Mouse (Mus musculus) embryonic facial prominence, embryonic 15.5 days (tissue): ENCODE results near the gene Usp43. TPM values are rescaled to one million over a fixed set of nuclear protein-coding genes. Genes with fewer than 3 reads are reported as not detected.

Experiments
- ATAC-seq: fragments of 200-750 bp; cut with Nextera tagmentation; 2 replicates; pipeline ENCODE4 v1.8.0; 2017; ENCODE audit warnings: low read depth, moderate TSS enrichment; ENCODE audit not compliant: insufficient number of reproducible peaks, low FRiP score, low TSS enrichment
- H3K27ac ChIP-seq: fragments of 300-500 bp; sonication (generic); replicated peaks from 2 replicates; pipeline ENCODE4 v1.5.1; 2015; ENCODE audit warnings: mild to moderate bottlenecking, inconsistent platforms
- H3K27me3 ChIP-seq: fragments of 300-500 bp; sonication (generic); 2 replicates; pipeline ENCODE4 v1.6.1; 2015; ENCODE audit warnings: inconsistent platforms
- H3K36me3 ChIP-seq: fragments of 300-500 bp; sonication (generic); 2 replicates; pipeline ENCODE4 v1.6.1; 2015; ENCODE audit warnings: mild to moderate bottlenecking, inconsistent platforms
- H3K4me1 ChIP-seq: fragments of 300-500 bp; sonication (generic); 2 replicates; pipeline ENCODE4 v1.6.1; 2015; ENCODE audit warnings: inconsistent platforms
- H3K4me2 ChIP-seq: fragments of 300-500 bp; sonication (generic); replicated peaks from 2 replicates; pipeline ENCODE4 v1.6.1; 2015; ENCODE audit warnings: mild to moderate bottlenecking, inconsistent platforms
- H3K4me3 ChIP-seq: fragments of 300-500 bp; sonication (generic); replicated peaks from 2 replicates; pipeline ENCODE4 v1.5.1; 2015; ENCODE audit warnings: mild to moderate bottlenecking, inconsistent platforms
- H3K9ac ChIP-seq: fragments of 300-500 bp; sonication (generic); 2 replicates; pipeline ENCODE4 v1.6.1; 2015; ENCODE audit warnings: inconsistent platforms
- H3K9me3 ChIP-seq: fragments of 300-500 bp; sonication (generic); replicated peaks from 2 replicates; pipeline ENCODE4 v1.6.1; 2016; ENCODE audit warnings: inconsistent platforms
- WGBS: fragments of 180-500 bp; shearing (Covaris S2); methylation state at CpG from one replicate; pipeline ENCODE4 v1.1.7; 2015; 5-methylcytosine and 5-hydroxymethylcytosine counted together
- polyA plus RNA-seq: library from polyadenylated mRNA; unstranded; fragments of >200 nt; fragmentation: Nextera tagmentation; extraction: Ambion mirVana; gene quantifications from 2 replicates; pipeline ENCODE4 v1.2.1, GENCODE M21; 2015

The Usp43 gene
- polyA plus RNA-seq = 2.1 and 3.6 TPM in 2 replicates

- Histone ChIP-seq H3K4me3 (peak within 1 kb of the TSS; percentile 70), H3K9me3 (no peaks in the 10 kb centered on the region), H3K27ac (peak within 1 kb of the TSS; percentile 78), H3K4me1 (peaks cover 19% of the 10 kb centered on the region), H3K36me3 (no peaks in the 10 kb centered on the region), H3K9ac (peak within 1 kb of the TSS; percentile 47), H3K4me2 (peak within 1 kb of the TSS; percentile 100), H3K27me3 (peaks cover 21% of the 10 kb centered on the region)
- peak; percentile 75 for ATAC-seq
- WGBS = under 1% methylated on average over 80 of the region's 80 CpGs
Measured at GRCm38 (mm10) chr11:67921827-67922754, at the start of gene Usp43. TSS of gene Usp43 (minus strand) at chr11:67922153.

GRCm38 (mm10) chr11:67967831-67968230, 45.9 kb upstream of the Usp43 start:
- no peak overlapping the region for H3K9ac ChIP-seq
- no peak for ATAC-seq

DNA sequence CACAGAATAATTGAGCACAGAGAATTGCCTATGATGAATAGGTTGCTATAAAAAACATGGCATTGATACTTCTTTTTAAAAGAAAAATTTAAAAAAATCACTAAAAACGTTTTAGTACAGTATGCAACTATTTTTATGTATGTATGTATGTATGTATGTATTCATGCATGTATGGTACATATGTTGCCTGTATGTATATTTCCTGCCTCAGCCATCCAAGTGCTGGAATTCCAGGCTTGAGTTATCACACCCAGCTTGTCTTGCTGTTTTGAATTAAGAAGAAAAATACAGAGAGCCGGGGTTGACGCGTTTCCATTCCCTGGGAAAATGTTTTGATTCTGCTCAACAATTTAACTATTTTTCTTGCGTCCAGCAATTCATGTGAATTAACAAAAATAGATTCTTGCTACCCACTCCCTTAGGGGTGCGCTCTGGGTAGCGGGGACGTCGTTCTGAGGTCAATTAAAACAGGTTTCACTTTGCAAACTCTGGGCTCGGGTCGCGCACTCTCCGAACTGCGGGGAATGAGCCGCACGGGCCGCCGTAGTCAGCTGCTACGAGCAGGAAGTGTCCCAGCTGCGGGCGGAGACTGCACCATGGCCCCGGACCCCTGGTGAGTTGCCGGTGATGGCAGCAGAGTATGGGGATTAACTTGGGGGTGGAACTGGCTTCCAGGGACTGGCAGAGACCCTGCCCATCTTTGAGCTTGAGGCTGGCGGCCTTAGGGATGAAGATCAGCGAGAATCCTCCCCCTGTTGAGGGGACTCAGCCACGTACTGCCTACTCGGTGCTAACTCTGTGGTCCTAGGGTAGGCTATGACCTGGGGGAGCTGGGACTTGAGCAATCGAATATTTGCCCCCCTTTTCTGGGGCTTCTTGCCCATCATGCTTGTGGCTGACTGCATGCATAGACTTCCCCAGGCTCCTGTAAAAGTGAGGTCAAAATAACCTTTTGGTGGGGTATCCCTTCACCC, 44.2 kb upstream of the Usp43 start, which contains the start of gene Stx8:
TSS of gene Stx8 (plus strand) at position 289 of the 974 bp plus-strand sequence.
- peaks cover 19% of the 10 kb centered on the region for H3K4me1 ChIP-seq
- H3K27me3 ChIP-seq = no peaks in the 10 kb centered on the region
- no peaks in the 10 kb centered on the region for H3K36me3 ChIP-seq
- H3K27ac ChIP-seq = 0 out of 2 replicates have a peak within 1 kb of the TSS, but pooled peaks have one; percentile 9
- no peaks in the 10 kb centered on the region for H3K9me3 ChIP-seq
- H3K4me3 ChIP-seq = peak within 1 kb of the TSS; percentile 66
- peak within 1 kb of the TSS; percentile 72 for H3K4me2 ChIP-seq
- WGBS = under 1% methylated on average over 28 of the region's 28 CpGs
- ATAC-seq = peak; percentile 82
- peak within 1 kb of the TSS; percentile 59 for H3K9ac ChIP-seq

More at GRCm38 (mm10) chr11:67967831-67968230, 45.9 kb upstream of the Usp43 start:
- Histone ChIP-seq H3K4me3 (no peak overlapping the region), H3K27me3 (no peaks in the 10 kb centered on the region), H3K4me2 (no peak overlapping the region; the same call in 1 of the 2 replicates), H3K9me3 (no peaks in the 10 kb centered on the region), H3K27ac (no peak overlapping the region), H3K4me1 (peaks cover 22% of the 10 kb centered on the region), H3K36me3 (no peaks in the 10 kb centered on the region)
- 52% methylated on average over 11 of the region's 11 CpGs for WGBS

GRCm38 (mm10) chr11:67965242-67965883, 43.4 kb upstream of the Usp43 start, which contains the start of gene Cfap52:
TSS of gene Cfap52 (minus strand) at chr11:67965651.
- Histone ChIP-seq H3K9ac (peak within 1 kb of the TSS; percentile 59), H3K9me3 (no peaks in the 10 kb centered on the region), H3K4me3 (peak within 1 kb of the TSS; percentile 66), H3K36me3 (no peaks in the 10 kb centered on the region), H3K4me1 (peaks cover 19% of the 10 kb centered on the region), H3K4me2 (peak within 1 kb of the TSS; percentile 72), H3K27ac (0 out of 2 replicates have a peak within 1 kb of the TSS, but pooled peaks have one; percentile 9), H3K27me3 (no peaks in the 10 kb centered on the region)
- WGBS = 8% methylated on average over 15 of the region's 15 CpGs
- ATAC-seq = peak; percentile 29; the same call in 1 of the 2 replicates

GRCm38 (mm10) chr11:67964110-67964509, 42.2 kb upstream of the Usp43 start:
- H3K4me3 ChIP-seq = no peak overlapping the region
- H3K4me1 ChIP-seq = peaks cover 19% of the 10 kb centered on the region
- WGBS = 64% methylated on average over 6 of the region's 6 CpGs
- no peak overlapping the region for H3K4me2 ChIP-seq
- no peak overlapping the region for H3K27ac ChIP-seq
- no peaks in the 10 kb centered on the region for H3K27me3 ChIP-seq
- no peak for ATAC-seq
- no peak overlapping the region for H3K9ac ChIP-seq
- no peaks in the 10 kb centered on the region for H3K36me3 ChIP-seq
- H3K9me3 ChIP-seq = no peaks in the 10 kb centered on the region

DNA sequence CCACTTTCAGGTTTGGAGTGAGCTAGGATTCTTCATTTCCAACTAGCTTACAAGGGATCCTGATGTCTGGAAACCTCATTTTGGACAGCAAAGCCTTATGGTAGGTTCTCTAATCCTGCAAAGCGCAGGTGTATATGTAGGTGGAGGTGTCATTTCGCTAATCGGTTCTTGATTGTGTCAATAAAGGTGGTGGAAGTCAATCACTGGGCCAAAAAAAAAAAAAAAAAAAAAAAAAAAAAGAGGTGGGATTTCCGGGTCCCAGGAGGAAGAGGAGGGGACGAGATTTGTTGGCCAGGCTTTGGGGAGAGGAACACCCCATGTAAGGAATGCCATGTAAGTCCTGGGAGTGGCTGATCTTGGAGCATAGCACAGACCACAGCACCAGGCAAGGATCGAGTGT, 32.5 kb upstream of the Usp43 start:
- no peak overlapping the region for H3K4me3 ChIP-seq
- H3K36me3 ChIP-seq = no peaks in the 10 kb centered on the region
- H3K27ac ChIP-seq = no peak overlapping the region
- H3K4me2 ChIP-seq = no peak overlapping the region
- WGBS = 83% methylated on average over 6 of the region's 6 CpGs
- 0 out of 2 replicates have a peak, but pooled peaks cover 1% of the 10 kb centered on the region for H3K4me1 ChIP-seq
- H3K9me3 ChIP-seq = no peaks in the 10 kb centered on the region
- H3K9ac ChIP-seq = no peak overlapping the region
- H3K27me3 ChIP-seq = no peaks in the 10 kb centered on the region
- ATAC-seq = no peak

- Histone ChIP-seq H3K27me3 (no peaks in the 10 kb centered on the region), H3K4me3 (no peak overlapping the region), H3K36me3 (no peaks in the 10 kb centered on the region), H3K9me3 (no peaks in the 10 kb centered on the region), H3K4me1 (peaks cover 7% of the 10 kb centered on the region; the same call in 1 of the 2 replicates), H3K4me2 (no peak overlapping the region), H3K27ac (no peak overlapping the region), H3K9ac (no peak overlapping the region)
- 82% methylated on average over 5 of the region's 5 CpGs for WGBS
- ATAC-seq = no peak
Measured at GRCm38 (mm10) chr11:67953604-67954003, 31.7 kb upstream of the Usp43 start.

DNA sequence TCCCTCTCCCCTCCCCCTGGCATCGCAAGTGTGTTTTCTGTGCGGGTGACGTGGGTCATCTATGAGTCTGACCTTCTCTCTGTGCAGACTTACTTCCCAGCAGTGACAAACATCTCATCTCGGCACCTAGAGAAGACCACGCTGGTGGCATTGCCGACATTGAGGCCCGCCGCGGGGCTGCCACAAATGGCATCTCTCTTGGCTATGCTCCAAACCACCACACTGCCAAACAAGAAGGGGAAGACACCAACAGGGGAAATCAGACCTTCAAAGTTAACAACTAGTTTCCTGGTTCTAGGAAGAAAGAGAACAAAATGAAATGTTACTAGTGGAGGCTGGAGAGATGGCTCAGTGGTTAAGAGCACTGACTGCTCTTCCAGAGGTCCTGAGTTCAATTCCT, 27.5 kb upstream of the Usp43 start:
- Histone ChIP-seq H3K4me1 (peaks cover 11% of the 10 kb centered on the region; the same call in 1 of the 2 replicates), H3K9me3 (no peaks in the 10 kb centered on the region), H3K36me3 (no peaks in the 10 kb centered on the region), H3K4me3 (no peak overlapping the region), H3K27me3 (no peaks in the 10 kb centered on the region), H3K4me2 (no peak overlapping the region), H3K9ac (no peak overlapping the region), H3K27ac (no peak overlapping the region)
- ATAC-seq = no peak
- WGBS = 58% methylated on average over 9 of the region's 9 CpGs

DNA sequence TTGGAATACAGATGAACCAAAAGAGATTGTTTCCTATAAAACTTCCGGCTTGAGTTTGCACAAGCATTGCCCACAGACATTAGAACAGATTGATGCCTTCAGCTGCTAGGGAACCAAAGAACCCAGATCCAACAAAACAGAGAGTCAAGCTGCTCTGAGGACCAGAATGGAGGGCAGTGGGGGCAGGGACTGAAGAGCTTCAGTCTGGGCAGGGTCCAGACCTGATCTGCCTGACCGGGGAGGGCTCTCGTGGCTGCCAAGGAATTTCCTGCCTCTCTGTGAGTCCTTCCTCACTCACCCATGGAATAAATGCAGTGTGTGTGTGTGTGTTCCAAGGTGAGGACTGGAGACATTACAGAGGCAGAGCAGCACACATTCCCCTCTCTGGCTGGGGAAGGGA, 26.3 kb upstream of the Usp43 start:
- no peak overlapping the region for H3K27ac ChIP-seq
- WGBS = 37% methylated on average over 3 of the region's 3 CpGs

GRCm38 (mm10) chr11:67932156-67932555, 10.2 kb upstream of the Usp43 start:
- no peaks in the 10 kb centered on the region for H3K4me1 ChIP-seq
- no peak overlapping the region for H3K4me3 ChIP-seq
- H3K9me3 ChIP-seq = no peaks in the 10 kb centered on the region
- no peak overlapping the region for H3K9ac ChIP-seq
- no peak overlapping the region for H3K27ac ChIP-seq
- ATAC-seq = no peak
- H3K36me3 ChIP-seq = no peaks in the 10 kb centered on the region
- WGBS = 90% methylated on average over 3 of the region's 3 CpGs
- H3K27me3 ChIP-seq = no peaks in the 10 kb centered on the region
- H3K4me2 ChIP-seq = no peak overlapping the region

More for the DNA sequence above, 26.3 kb upstream of the Usp43 start:
- H3K4me3 ChIP-seq = no peak overlapping the region
- H3K9ac ChIP-seq = no peak overlapping the region
- H3K4me1 ChIP-seq = peaks cover 11% of the 10 kb centered on the region; the same call in 1 of the 2 replicates
- H3K36me3 ChIP-seq = no peaks in the 10 kb centered on the region
- H3K4me2 ChIP-seq = no peak overlapping the region
- H3K27me3 ChIP-seq = no peaks in the 10 kb centered on the region
- H3K9me3 ChIP-seq = no peaks in the 10 kb centered on the region
- ATAC-seq = no peak
